Mouse (Mus musculus) heart, embryonic 14.5 days (tissue): ENCODE results near the gene Ube2q2. TPM values are rescaled to one million over a fixed set of nuclear protein-coding genes. Genes with fewer than 3 reads are reported as not detected.
"Not testable (repeated sequence)": the region's sequence is repeated elsewhere in the genome, so short reads cannot be mapped to it uniquely, and the experiment has no call there.

ENCODE experiments used
- ATAC-seq: fragments of 200-750 bp; cut with Nextera tagmentation; 2 replicates; pipeline ENCODE4 v1.8.0; 2017; ENCODE audit warnings: low read depth, moderate TSS enrichment; ENCODE audit not compliant: insufficient number of reproducible peaks, insufficient read depth, low FRiP score
- H3K27ac ChIP-seq, 2 experiments: fragments of 200-500 bp in 1 of 2; fragments of 300-500 bp in 1 of 2; sonication (generic) in 1 of 2; replicated peaks in 1 of 2; 2 replicates each; pipeline ENCODE4 v1.5.1; 2012 to 2014; ENCODE audit warnings: low read depth in 2 of 2, low read length in 2 of 2, control low read depth in 1 of 2, mild to moderate bottlenecking in 1 of 2, mixed read lengths in 1 of 2; ENCODE audit not compliant: control insufficient read depth in 1 of 2, insufficient read depth in 1 of 2
- H3K27me3 ChIP-seq: fragments of 300-500 bp; sonication (generic); 2 replicates; pipeline ENCODE4 v1.6.1; 2014; ENCODE audit warnings: mild to moderate bottlenecking, low read length, control low read depth; ENCODE audit not compliant: control insufficient read depth, insufficient read depth
- H3K36me3 ChIP-seq: fragments of 300-500 bp; sonication (generic); 2 replicates; pipeline ENCODE4 v1.6.1; 2014; ENCODE audit warnings: mild to moderate bottlenecking, control low read depth, low read length, mixed read lengths; ENCODE audit not compliant: control insufficient read depth, insufficient read depth
- H3K4me1 ChIP-seq, 2 experiments: fragments of 200-500 bp in 1 of 2; fragments of 300-500 bp in 1 of 2; sonication (generic) in 1 of 2; 2 replicates each; pipeline ENCODE4 v1.6.1; 2012 to 2014; ENCODE audit warnings: low read length in 2 of 2, control low read depth in 1 of 2, mixed read lengths in 1 of 2; ENCODE audit not compliant: control insufficient read depth in 2 of 2, insufficient read depth in 2 of 2
- H3K4me2 ChIP-seq: fragments of 300-500 bp; sonication (generic); 2 replicates; pipeline ENCODE4 v1.6.1; 2014; ENCODE audit warnings: mild to moderate bottlenecking, low read length
- H3K4me3 ChIP-seq, 2 experiments: fragments of 200-500 bp in 1 of 2; fragments of 300-500 bp in 1 of 2; sonication (generic) in 1 of 2; 2 replicates each; pipeline ENCODE4 v1.5.1; 2012 to 2014; ENCODE audit warnings: low read length in 2 of 2, mild to moderate bottlenecking in 2 of 2, control low read depth in 1 of 2, low read depth in 1 of 2, moderate library complexity in 1 of 2; ENCODE audit not compliant: control insufficient read depth in 1 of 2, insufficient read depth in 1 of 2
- H3K9ac ChIP-seq: fragments of 300-500 bp; sonication (generic); 2 replicates; pipeline ENCODE4 v1.6.1; 2014; ENCODE audit warnings: mild to moderate bottlenecking, low read length
- H3K9me3 ChIP-seq: fragments of 300-500 bp; sonication (generic); 2 replicates; pipeline ENCODE4 v1.6.1; 2016; ENCODE audit warnings: low read length, control low read depth; ENCODE audit not compliant: control insufficient read depth
- WGBS: fragments of 180-500 bp; shearing (Covaris S2); extraction: QIAGEN DNeasy Blood & Tissue Kit; methylation state at CpG from one replicate; pipeline ENCODE4 v1.1.7; 2014; 5-methylcytosine and 5-hydroxymethylcytosine counted together
- polyA plus RNA-seq: library from polyadenylated mRNA; unstranded; fragments of >200 nt; fragmentation: Nextera tagmentation; extraction: Ambion mirVana; gene quantifications from 2 replicates; pipeline ENCODE4 v1.2.1, GENCODE M21; 2014

Ube2q2 gene
- polyA plus RNA-seq, result 33.5 and 36.3 TPM in 2 replicates

GRCm38 (mm10) chr9:55148854-55149498, at the start of gene Ube2q2:
Gene Ube2q2, plus strand, starts transcription at chr9:55148854.
- Histone ChIP-seq H3K4me2 (peak within 1 kb of the TSS; percentile 92), H3K27ac (peak within 1 kb of the TSS; percentile 39 to 73), H3K4me3 (peak within 1 kb of the TSS; percentile 75 to 78), H3K27me3 (no peaks in the 10 kb centered on the region), H3K36me3 (no peaks in the 10 kb centered on the region), H3K4me1 (peaks cover 2 to 13% of the 10 kb centered on the region in 2 experiments; a peak in 3 of 4 replicates), H3K9ac (peak within 1 kb of the TSS; percentile 77), H3K9me3 (no peaks in the 10 kb centered on the region)
- ATAC-seq, result peak; percentile 85
- under 1% methylated on average over 71 of the region's 81 CpGs for WGBS

- no peak overlapping the region for H3K4me3 ChIP-seq
- H3K27ac ChIP-seq, result no peak overlapping the region
- WGBS, result 34% methylated on average over 3 of the region's 3 CpGs
- no peaks in the 10 kb centered on the region for H3K4me1 ChIP-seq
- ATAC-seq, result no peak
- H3K4me2 ChIP-seq, result no peak overlapping the region
- H3K36me3 ChIP-seq, result no peaks in the 10 kb centered on the region
- H3K9me3 ChIP-seq, result no peaks in the 10 kb centered on the region
- H3K9ac ChIP-seq, result no peak overlapping the region
- H3K27me3 ChIP-seq, result no peaks in the 10 kb centered on the region
Observed at GRCm38 (mm10) chr9:55101117-55101516, 47.5 kb upstream of the Ube2q2 start.

GRCm38 (mm10) chr9:55102186-55102835, 46.3 kb upstream of the Ube2q2 start:
- WGBS, result 82% methylated on average over 8 of the region's 8 CpGs
- no peak for ATAC-seq
- no peak overlapping the region for H3K4me3 ChIP-seq
- no peaks in the 10 kb centered on the region for H3K27me3 ChIP-seq
- no peaks in the 10 kb centered on the region for H3K36me3 ChIP-seq
- no peaks in the 10 kb centered on the region for H3K4me1 ChIP-seq
- H3K9me3 ChIP-seq, result no peaks in the 10 kb centered on the region
- no peak overlapping the region for H3K27ac ChIP-seq
- H3K9ac ChIP-seq, result no peak overlapping the region
- no peak overlapping the region for H3K4me2 ChIP-seq

GRCm38 (mm10) chr9:55102931-55103630, 45.6 kb upstream of the Ube2q2 start:
- H3K36me3 ChIP-seq, result no peaks in the 10 kb centered on the region
- no peak overlapping the region for H3K9ac ChIP-seq
- 89% methylated on average over 5 of the region's 5 CpGs for WGBS
- no peak overlapping the region for H3K4me3 ChIP-seq
- no peaks in the 10 kb centered on the region for H3K9me3 ChIP-seq
- no peaks in the 10 kb centered on the region for H3K4me1 ChIP-seq
- no peak for ATAC-seq
- no peak overlapping the region for H3K27ac ChIP-seq
- no peak overlapping the region for H3K4me2 ChIP-seq
- H3K27me3 ChIP-seq, result no peaks in the 10 kb centered on the region

GRCm38 (mm10) chr9:55110059-55110834, 38.4 kb upstream of the Ube2q2 start:
- H3K36me3 ChIP-seq, result no peaks in the 10 kb centered on the region
- H3K4me3 ChIP-seq, result no peak overlapping the region
- H3K9ac ChIP-seq, result no peak overlapping the region
- peak; percentile 75 for ATAC-seq
- WGBS, result 31% methylated on average over 16 of the region's 16 CpGs
- peaks cover 0 to 4% of the 10 kb centered on the region in 2 experiments; a peak in 1 of 4 replicates for H3K4me1 ChIP-seq
- H3K9me3 ChIP-seq, result no peaks in the 10 kb centered on the region
- H3K27ac ChIP-seq, result no peak overlapping the region
- H3K27me3 ChIP-seq, result no peaks in the 10 kb centered on the region
- no peak overlapping the region for H3K4me2 ChIP-seq

GRCm38 (mm10) chr9:55110835-55111217, 37.8 kb upstream of the Ube2q2 start:
- not testable (repeated sequence) for H3K4me2 ChIP-seq, H3K27me3 ChIP-seq, H3K27ac ChIP-seq, H3K4me3 ChIP-seq, H3K9ac ChIP-seq, H3K36me3 ChIP-seq, H3K4me1 ChIP-seq, H3K9me3 ChIP-seq, ATAC-seq
- 11% methylated on average over 2 of the region's 3 CpGs for WGBS

- Histone ChIP-seq H3K36me3 (no peaks in the 10 kb centered on the region), H3K27me3 (no peaks in the 10 kb centered on the region), H3K27ac (no peak overlapping the region), H3K4me3 (no peak overlapping the region), H3K4me1 (peaks cover 0 to 4% of the 10 kb centered on the region in 2 experiments; a peak in 1 of 4 replicates), H3K4me2 (no peak overlapping the region), H3K9ac (no peak overlapping the region), H3K9me3 (no peaks in the 10 kb centered on the region)
- ATAC-seq, result no peak
- 95% methylated on average over 1 of the region's 1 CpGs for WGBS
Observed at GRCm38 (mm10) chr9:55114752-55115151, 33.9 kb upstream of the Ube2q2 start.
